Mouse (Mus musculus) lung, postnatal 0 days (tissue): Measurements from ENCODE around the gene Col1a1. TPM values are rescaled to one million over a fixed set of nuclear protein-coding genes. Genes with fewer than 3 reads are reported as not detected.

Experiments used
- ATAC-seq: fragments of 200-750 bp; cut with Nextera tagmentation; 2 replicates; pipeline ENCODE4 v1.8.0; 2017; ENCODE audit warnings: moderate library complexity
- DNase-seq: peaks from one replicate; pipeline ENCODE4 v3.0.0-alpha.2; 2016; ENCODE audit warnings: low spot score
- H3K27ac ChIP-seq: fragments of 300-500 bp; sonication (generic); 2 replicates; pipeline ENCODE4 v1.5.1; 2014; ENCODE audit warnings: antibody characterized with exemption, mild to moderate bottlenecking, low read length, mixed read lengths
- H3K27me3 ChIP-seq: fragments of 300-500 bp; sonication (generic); replicated peaks from 2 replicates; pipeline ENCODE4 v1.6.1; 2014; ENCODE audit warnings: low read length, mixed read lengths; ENCODE audit not compliant: insufficient read depth
- H3K36me3 ChIP-seq: fragments of 300-500 bp; sonication (generic); 2 replicates; pipeline ENCODE4 v1.6.1; 2014; ENCODE audit warnings: low read length, mixed read lengths; ENCODE audit not compliant: insufficient read depth
- H3K4me1 ChIP-seq: fragments of 300-500 bp; sonication (generic); 2 replicates; pipeline ENCODE4 v1.6.1; 2014; ENCODE audit warnings: antibody characterized with exemption, low read depth, low read length, mixed read lengths; ENCODE audit not compliant: insufficient read depth
- H3K4me2 ChIP-seq: fragments of 300-500 bp; sonication (generic); replicated peaks from 2 replicates; pipeline ENCODE4 v1.6.1; 2014; ENCODE audit warnings: low read depth, mild to moderate bottlenecking, low read length, moderate library complexity, mixed read lengths
- H3K4me3 ChIP-seq: fragments of 300-500 bp; sonication (generic); 2 replicates; pipeline ENCODE4 v1.5.1; 2014; ENCODE audit warnings: low read depth, low read length
- H3K9ac ChIP-seq: fragments of 300-500 bp; sonication (generic); replicated peaks from 2 replicates; pipeline ENCODE4 v1.6.1; 2014; ENCODE audit warnings: low read depth, mild to moderate bottlenecking
- H3K9me3 ChIP-seq: fragments of 300-500 bp; sonication (generic); 2 replicates; pipeline ENCODE4 v1.6.1; 2016; ENCODE audit warnings: low read length, mixed read lengths
- CTCF ChIP-seq: IDR thresholded peaks from 2 replicates; pipeline ENCODE4 v1.5.1; 2016; ENCODE audit warnings: antibody characterized with exemption, mild to moderate bottlenecking
- EP300 ChIP-seq: IDR thresholded peaks from 2 replicates; pipeline ENCODE4 v1.6.1; 2016; ENCODE audit warnings: antibody characterized with exemption, mild to moderate bottlenecking, control low read depth
- WGBS: fragments of 180-500 bp; shearing (Covaris S2); extraction: QIAGEN DNeasy Blood & Tissue Kit; methylation state at CpG from one replicate; pipeline ENCODE4 v1.1.7; 2014; 5-methylcytosine and 5-hydroxymethylcytosine counted together
- polyA plus RNA-seq: library from polyadenylated mRNA; unstranded; fragments of >200 nt; fragmentation: Nextera tagmentation; extraction: Ambion mirVana; gene quantifications from 2 replicates; pipeline ENCODE4 v1.2.1, GENCODE M21; 2015

The Col1a1 gene
- polyA plus RNA-seq, 1 experiment from 2014 or later = 478 TPM

DNA sequence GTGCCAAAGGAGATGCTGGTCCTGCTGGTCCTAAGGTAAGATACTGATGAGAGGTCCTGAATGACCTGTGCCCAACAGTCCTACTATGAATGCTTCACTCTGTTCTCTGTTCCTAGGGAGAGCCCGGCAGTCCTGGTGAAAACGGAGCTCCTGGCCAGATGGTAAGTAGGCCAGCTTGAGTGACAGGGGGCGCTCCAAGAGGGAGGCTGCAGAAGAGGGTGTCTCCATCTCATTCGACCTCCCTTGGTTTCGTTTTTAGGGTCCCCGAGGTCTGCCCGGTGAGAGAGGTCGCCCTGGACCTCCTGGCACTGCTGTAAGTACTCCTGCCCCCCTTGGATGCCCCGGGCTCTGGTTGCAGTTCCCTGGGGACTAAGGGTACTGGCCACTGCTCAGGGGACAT, 5.1 kb downstream of the Col1a1 start:
- WGBS = 44% methylated on average over 8 of the region's 9 CpGs
- Histone ChIP-seq H3K4me2 (no peak overlapping the region), H3K9me3 (no peaks in the 10 kb centered on the region), H3K27me3 (peaks cover 10% of the 10 kb centered on the region; the same call in 1 of the 2 replicates), H3K36me3 (no peaks in the 10 kb centered on the region), H3K27ac (no peak overlapping the region), H3K4me1 (no peaks in the 10 kb centered on the region), H3K4me3 (no peak overlapping the region), H3K9ac (no peak overlapping the region)
- TF ChIP-seq EP300 = no peak
- TF ChIP-seq CTCF = no peak
- ATAC-seq (no peak), DNase-seq (no peak)

DNA sequence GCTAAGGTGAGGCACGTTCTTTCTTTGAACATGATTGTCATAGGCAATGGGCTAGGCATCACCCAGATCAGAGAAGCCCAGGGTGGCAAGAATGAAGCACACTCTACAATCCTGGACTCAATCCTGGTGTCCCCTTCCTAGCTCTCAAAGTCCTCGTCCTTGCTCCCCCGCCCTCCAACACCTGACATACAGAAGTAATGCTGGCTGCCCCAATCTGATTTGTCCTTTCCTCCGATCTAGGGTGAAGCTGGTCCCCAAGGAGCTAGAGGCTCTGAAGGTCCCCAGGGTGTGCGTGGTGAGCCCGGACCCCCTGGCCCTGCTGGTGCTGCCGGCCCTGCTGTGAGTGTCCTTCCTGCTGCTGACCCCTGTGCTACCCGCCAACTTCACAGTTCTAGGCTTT, 5.8 kb downstream of the Col1a1 start:
- Histone ChIP-seq H3K4me2 (no peak overlapping the region), H3K4me1 (no peaks in the 10 kb centered on the region), H3K4me3 (no peak overlapping the region), H3K9ac (no peak overlapping the region), H3K27me3 (peaks cover 6% of the 10 kb centered on the region; the same call in 1 of the 2 replicates), H3K27ac (no peak overlapping the region), H3K36me3 (no peaks in the 10 kb centered on the region), H3K9me3 (no peaks in the 10 kb centered on the region)
- TF ChIP-seq CTCF (no peak), EP300 (no peak)
- WGBS = 71% methylated on average over 8 of the region's 8 CpGs
- DNase-seq (no peak), ATAC-seq (no peak)

DNA sequence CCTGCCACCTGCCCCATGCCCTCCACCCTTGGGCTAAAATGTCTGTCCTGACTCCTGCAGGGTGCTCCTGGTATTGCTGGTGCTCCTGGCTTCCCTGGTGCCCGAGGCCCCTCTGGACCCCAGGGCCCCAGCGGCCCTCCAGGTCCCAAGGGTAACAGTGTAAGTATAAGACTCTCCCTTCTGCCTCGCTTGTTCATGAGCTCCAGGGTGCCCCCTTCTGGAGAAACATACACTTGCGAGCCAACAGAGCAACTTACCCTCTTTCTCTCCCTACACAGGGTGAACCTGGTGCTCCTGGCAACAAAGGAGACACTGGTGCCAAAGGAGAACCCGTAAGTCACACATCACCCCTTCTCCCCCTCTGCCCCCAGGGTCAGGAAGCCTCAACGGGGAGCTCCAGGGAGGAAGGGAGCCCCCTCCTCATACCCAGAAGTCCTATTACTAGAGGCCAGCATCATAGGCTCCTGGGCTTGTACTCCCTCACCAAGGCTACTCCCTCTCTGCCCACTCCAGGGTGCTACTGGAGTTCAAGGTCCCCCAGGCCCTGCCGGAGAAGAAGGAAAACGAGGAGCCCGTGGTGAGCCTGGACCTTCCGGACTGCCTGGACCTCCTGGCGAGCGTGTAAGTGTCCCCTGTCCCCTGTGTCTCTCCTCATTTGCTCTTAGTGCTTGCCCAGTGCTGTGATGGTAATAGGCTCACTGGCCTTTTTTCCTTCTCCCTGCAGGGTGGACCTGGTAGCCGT, 6.4 kb downstream of the Col1a1 start:
- Histone ChIP-seq H3K4me2 (no peak overlapping the region), H3K36me3 (no peaks in the 10 kb centered on the region), H3K4me3 (no peak overlapping the region), H3K9ac (no peak overlapping the region), H3K27me3 (peaks cover 6% of the 10 kb centered on the region; the same call in 1 of the 2 replicates), H3K27ac (no peak overlapping the region), H3K4me1 (no peaks in the 10 kb centered on the region), H3K9me3 (no peaks in the 10 kb centered on the region)
- DNase-seq (peak; percentile 43), ATAC-seq (no peak)
- 54% methylated on average over 12 of the region's 13 CpGs for WGBS
- TF ChIP-seq EP300 (no peak), CTCF (peak; percentile 67)

DNA sequence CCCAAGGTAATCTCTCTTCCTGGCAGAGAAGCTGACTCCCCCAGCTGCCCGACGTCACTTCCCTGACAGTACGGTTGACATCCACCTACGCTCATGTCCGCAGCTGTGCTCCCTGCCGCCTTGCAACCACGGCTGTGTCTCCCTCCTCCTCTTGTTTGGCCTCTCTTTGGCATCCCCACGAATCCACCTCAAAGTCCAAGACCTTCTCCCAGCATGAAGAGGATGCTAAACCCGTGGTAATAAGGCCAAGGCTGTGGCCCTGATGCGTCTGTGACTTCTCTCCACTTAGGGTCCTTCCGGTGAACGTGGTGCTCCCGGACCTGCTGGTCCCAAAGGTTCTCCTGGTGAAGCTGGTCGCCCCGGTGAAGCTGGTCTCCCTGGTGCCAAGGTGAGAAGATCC, 7.0 kb downstream of the Col1a1 start:
- Histone ChIP-seq H3K4me1 (no peaks in the 10 kb centered on the region), H3K4me2 (no peak overlapping the region), H3K9me3 (no peaks in the 10 kb centered on the region), H3K9ac (no peak overlapping the region), H3K27ac (no peak overlapping the region), H3K4me3 (no peak overlapping the region), H3K27me3 (peaks cover 5% of the 10 kb centered on the region; the same call in 1 of the 2 replicates), H3K36me3 (no peaks in the 10 kb centered on the region)
- 71% methylated on average over 15 of the region's 15 CpGs for WGBS
- TF ChIP-seq CTCF (no peak), EP300 (no peak)
- DNase-seq (no peak), ATAC-seq (no peak)

DNA sequence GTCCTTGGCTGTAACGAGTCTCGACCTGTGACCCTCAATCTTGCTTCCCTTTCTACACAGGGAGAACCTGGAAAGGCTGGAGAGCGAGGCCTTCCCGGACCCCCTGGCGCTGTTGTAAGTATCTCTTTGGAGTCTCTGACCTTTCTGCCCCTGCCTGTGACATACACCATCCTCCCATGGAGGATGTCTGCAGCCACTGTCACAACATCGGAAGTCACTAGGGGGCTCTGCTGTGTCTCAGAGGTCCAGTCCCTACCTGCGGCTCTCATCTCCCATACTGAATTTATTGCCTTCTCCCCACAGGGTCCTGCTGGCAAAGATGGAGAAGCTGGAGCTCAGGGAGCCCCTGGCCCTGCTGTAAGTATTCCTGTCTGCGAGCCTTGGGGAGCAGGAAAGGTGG, 8.3 kb downstream of the Col1a1 start:
- H3K27me3 ChIP-seq = no peaks in the 10 kb centered on the region
- no peak overlapping the region for H3K9ac ChIP-seq
- no peak overlapping the region for H3K4me2 ChIP-seq
- DNase-seq (no peak), ATAC-seq (no peak)
- no peak overlapping the region for H3K27ac ChIP-seq
- H3K4me1 ChIP-seq = no peaks in the 10 kb centered on the region
- TF ChIP-seq EP300 = no peak
- peak; percentile 25; the same call in 1 of the 2 replicates for TF ChIP-seq CTCF
- WGBS = 28% methylated on average over 8 of the region's 8 CpGs
- no peak overlapping the region for H3K4me3 ChIP-seq
- H3K36me3 ChIP-seq = no peaks in the 10 kb centered on the region
- no peaks in the 10 kb centered on the region for H3K9me3 ChIP-seq

DNA sequence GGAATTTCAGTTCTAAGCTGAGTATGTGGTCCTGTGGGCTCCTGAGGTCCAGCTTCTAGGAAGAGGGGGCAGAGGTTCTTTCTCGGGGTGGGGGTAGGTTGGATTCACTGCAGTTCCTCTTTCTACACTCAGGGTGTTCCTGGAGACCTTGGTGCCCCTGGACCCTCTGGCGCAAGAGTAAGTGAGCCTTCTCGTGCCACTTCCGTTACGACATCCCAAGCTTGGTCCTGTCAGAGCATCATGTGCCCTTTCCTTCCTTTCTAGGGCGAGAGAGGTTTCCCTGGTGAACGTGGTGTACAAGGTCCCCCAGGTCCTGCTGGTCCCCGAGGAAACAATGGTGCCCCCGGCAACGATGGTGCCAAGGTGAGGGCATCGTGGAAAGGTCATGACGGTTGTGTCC, 9.2 kb downstream of the Col1a1 start:
- Histone ChIP-seq H3K4me1 (no peaks in the 10 kb centered on the region), H3K36me3 (no peaks in the 10 kb centered on the region), H3K4me3 (no peak overlapping the region), H3K27ac (no peak overlapping the region), H3K9ac (no peak overlapping the region), H3K27me3 (no peaks in the 10 kb centered on the region), H3K4me2 (no peak overlapping the region), H3K9me3 (no peaks in the 10 kb centered on the region)
- 77% methylated on average over 12 of the region's 12 CpGs for WGBS
- ATAC-seq = no peak
- TF ChIP-seq EP300 (no peak), CTCF (no peak)
- no peak for DNase-seq

DNA sequence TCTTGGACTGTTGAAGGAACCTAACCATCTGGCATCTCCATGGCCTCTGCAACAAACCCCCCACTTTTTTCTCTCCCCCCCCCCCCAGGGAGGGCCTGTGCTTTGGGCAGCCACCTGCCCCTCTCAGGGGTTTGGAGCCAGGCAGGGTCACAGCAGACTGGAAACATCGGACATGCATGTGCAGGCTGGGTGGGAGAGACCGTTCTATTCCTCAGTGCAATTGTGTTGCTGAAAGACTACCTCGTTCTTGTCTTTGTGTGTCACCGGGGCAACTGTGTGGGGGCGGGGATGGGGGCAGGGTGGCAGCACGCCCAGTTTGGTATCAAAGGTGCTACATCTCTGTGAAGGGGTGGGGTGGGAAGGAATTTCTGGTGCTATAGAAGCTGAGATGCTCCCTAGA, 16.1 kb downstream of the Col1a1 start:
- Histone ChIP-seq H3K4me1 (no peaks in the 10 kb centered on the region), H3K4me3 (no peak overlapping the region), H3K4me2 (no peak overlapping the region), H3K27ac (no peak overlapping the region), H3K9ac (no peak overlapping the region), H3K9me3 (no peaks in the 10 kb centered on the region), H3K27me3 (no peaks in the 10 kb centered on the region), H3K36me3 (no peaks in the 10 kb centered on the region)
- ATAC-seq (no peak), DNase-seq (no peak)
- TF ChIP-seq CTCF = no peak
- no peak for TF ChIP-seq EP300
- 25% methylated on average over 6 of the region's 6 CpGs for WGBS
